Mouse (Mus musculus) gastrocnemius, postnatal 25 days (tissue): ENCODE data around the gene Ruvbl2. TPM values are rescaled to one million over a fixed set of nuclear protein-coding genes. Genes with fewer than 3 reads are reported as not detected.

Experiments used
- DNase-seq: peaks from one replicate; pipeline ENCODE4 v3.0.0; 2022
- total RNA-seq, 2 experiments: library from RNA; stranded (reverse); gene quantifications; 1 replicate in 1 of 2; 2 replicates in 1 of 2; pipeline ENCODE4 v1.2.3; 2021

Gene Ruvbl2
- total RNA-seq, 2 experiments from 2014 or later: 23.3 to 23.8 TPM

DNA sequence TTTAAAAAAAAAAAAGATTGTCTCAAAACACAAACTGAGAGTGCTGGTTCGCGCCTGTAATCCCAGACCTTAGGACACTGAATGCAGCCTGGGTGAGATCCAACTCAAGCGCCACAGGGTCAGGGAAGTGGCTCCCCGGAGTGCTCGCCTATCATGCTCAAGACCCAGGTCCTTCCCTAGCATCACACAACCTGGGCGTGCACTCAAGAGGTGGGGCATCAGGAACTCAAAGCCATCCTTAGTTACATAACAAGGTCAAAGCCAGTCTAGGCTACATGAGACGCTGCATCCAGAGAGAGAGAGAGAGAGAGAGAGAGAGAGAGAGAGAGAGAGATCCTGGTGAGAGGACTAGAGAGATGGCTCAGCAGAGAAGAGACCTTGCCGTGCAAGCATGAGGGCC lies 11.3 kb downstream of the Ruvbl2 start:
- peak; percentile 43 for DNase-seq

DNA sequence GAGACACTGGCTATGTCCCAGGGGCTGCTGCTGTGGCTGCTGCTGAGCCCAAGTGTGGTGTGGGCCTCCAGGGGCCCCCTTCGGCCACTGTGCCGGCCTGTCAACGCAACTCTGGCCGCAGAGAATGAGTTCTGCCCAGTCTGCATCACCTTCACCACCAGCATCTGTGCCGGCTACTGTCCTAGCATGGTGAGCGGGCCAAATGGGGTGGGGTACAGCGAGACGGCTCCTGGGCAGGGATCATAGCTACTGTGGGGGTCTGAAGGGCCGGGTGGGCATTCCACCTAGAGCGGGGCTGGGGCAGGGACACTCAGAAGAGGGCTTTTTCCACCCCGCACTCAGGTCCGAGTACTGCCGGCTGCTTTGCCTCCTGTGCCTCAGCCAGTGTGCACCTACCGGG lies 16.7 kb downstream of the Ruvbl2 start:
- no peak for DNase-seq

DNA sequence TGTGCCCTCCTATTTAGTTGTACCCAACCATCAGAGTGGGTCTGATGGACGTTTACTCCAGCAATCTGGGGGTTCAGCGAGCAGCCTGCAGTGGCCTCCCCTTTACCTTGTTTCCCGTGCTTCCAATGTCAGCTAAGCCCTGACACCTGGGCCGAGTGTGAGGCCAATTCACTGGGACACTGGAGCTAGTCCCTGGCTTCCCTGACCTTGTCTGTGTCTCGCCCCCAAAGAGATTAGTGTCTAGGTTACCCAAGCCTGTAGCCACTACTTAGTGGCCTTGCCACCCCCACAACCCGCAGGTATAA lies 17.3 kb downstream of the Ruvbl2 start, which contains the start of gene Lhb:
Gene Lhb (plus strand): TSS at position 206 of the 305 bp plus-strand sequence.
- DNase-seq: no peak

DNA sequence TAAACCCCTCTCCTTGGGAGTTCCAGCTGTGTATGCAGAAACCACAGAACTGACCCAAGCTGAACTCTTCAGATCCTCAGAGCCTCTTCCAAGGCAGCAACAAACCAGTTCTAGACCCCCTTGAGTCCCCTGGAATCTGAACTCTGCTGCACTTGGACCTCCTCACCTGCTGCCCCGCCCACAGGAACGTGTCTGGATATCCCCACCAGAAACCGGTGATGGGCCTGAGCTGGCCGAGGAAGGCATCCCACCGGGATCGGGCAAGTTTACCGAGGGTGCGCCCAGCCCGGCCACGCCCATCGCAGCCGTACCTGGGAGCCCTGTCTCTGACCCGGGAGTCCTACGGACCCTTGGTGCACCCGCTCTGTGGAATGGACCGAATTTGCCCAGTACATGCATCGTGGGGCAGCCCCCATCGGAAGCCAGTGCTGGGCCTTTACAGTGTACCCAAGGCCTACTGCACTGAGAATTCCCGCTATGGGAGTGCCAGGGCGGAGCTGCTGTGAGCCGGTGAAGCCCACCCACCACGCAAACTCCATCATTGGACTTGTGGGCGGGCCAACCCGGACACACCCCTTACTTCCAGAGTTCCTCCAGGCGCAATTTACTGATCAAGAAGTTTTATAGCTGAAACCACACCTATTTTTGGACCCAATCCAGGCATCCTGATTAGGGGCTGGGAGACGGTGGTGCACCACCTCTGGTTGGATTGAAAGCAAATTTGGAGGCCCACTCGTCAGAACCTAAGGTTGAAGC lies 17.9 kb downstream of the Ruvbl2 start:
- no peak for DNase-seq

- no peak for DNase-seq
These were observed 19.9 kb downstream of the Ruvbl2 start for GRCm38 (mm10) chr7:45417962-45418492.

DNA sequence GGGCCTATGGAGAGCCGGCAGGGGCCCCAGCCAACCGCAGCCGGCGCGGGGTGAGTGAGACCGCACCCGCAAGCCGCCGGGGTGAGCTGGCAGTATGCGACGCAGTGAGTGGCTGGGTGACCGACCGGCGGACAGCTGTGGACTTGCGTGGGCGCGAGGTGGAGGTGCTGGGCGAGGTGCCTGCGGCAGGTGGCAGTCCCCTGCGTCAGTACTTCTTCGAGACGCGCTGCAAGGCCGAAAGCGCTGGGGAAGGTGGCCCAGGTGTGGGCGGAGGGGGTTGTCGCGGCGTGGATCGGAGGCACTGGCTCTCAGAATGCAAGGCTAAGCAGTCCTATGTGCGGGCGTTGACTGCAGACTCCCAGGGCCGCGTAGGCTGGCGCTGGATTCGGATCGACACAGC lies 22.3 kb downstream of the Ruvbl2 start:
- DNase-seq: no peak

DNA sequence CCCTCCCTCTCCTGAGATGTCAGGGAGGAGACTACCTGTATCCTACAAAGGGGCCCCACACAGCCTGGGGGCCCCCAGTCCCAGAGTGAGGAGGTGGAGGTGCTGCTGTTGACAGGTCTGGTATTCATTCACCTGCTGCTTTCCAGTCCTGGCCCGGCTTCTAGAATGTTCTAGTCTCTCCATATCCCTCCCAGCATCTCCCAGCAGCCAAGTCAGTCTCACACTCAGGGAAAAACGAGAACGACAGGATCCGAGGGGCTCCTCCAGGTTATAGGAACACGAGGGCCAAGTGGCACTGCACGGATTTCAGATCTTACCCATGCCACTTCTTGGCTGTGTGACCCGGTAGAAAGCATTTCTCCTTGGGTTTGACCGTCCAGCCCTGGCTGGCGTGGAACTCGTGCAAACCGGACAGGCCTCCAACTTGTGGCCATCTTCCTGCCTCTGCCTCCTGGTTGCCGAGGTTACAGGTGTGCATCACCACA lies 23.1 kb downstream of the Ruvbl2 start:
- no peak for DNase-seq

DNA sequence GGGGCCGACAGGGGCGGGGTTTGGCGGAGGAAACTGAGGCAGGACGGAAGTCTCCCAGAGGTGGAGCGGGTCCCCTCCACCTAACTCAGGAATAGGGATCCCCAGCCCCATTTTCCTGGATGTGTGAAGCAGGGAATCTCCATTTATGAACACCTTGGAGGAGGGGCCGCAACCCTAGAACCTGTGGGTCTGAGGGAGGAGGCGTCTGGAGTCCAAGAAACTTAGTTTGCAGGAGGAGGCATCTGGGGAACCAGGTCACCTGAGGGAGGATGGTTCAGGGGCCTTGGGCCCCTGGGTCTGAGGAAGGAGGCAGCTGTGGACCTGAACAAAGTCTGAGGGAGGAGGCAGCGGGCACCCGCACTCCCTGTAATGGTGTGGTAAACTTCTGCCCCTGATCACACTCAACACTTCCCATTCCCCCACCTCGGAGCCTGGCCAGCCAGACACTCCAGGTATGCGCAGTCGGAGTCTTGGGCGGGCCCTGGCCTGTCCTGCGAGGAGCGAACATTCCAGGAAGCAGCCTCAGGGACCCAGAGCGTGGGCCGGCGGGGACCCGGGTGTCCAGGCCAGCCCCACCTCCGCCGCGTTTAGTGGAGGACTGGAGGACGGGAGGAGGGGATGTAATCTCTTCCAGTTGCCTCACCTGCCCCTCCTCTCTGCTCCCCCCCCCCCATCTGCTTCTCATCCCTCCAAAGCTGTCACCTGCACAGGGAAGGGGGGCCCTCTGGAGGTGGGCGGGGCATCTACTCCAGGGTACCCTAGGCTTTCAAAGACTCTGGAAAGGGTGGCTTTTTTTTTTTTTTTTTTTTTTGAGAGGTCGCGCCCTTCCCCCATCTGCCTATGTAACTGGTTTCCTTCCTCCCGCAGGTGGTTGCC lies 23.8 kb downstream of the Ruvbl2 start:
- no peak for DNase-seq

- DNase-seq: peak; percentile 64
These were observed 24.6 kb downstream of the Ruvbl2 start, which contains the start of gene Ntf5 for GRCm38 (mm10) chr7:45413113-45413863. Ntf5 (plus strand) TSS chr7:45413695.

DNA sequence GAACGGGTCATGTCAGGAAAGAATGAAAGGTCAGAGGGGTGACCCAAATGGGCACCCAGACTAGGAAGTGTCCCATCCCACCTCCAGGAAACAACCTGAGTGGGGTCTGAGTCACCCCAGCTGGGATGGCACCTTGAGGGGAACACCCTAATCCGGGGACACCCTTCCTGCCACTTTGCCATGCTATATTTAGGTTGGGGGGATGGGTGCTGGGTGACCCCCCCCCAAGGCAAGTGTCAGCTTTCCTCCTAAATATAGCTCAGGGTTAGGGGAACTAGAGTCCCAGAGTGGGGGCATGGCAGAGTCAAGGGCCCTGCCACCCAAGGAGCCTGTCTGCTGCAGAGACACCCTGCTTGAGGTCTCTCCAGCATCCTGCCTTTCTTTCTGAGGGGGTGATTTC lies 25.5 kb downstream of the Ruvbl2 start:
- DNase-seq: peak; percentile 78

GRCm38 (mm10) chr7:45409497-45410163 lies 28.3 kb downstream of the Ruvbl2 start:
- DNase-seq: no peak

GRCm38 (mm10) chr7:45408949-45409348 lies 28.9 kb downstream of the Ruvbl2 start:
- no peak for DNase-seq

- no peak for DNase-seq
These were observed 29.5 kb downstream of the Ruvbl2 start for GRCm38 (mm10) chr7:45408351-45408750.

GRCm38 (mm10) chr7:45407836-45408235 lies 30.1 kb downstream of the Ruvbl2 start:
- DNase-seq: no peak

DNA sequence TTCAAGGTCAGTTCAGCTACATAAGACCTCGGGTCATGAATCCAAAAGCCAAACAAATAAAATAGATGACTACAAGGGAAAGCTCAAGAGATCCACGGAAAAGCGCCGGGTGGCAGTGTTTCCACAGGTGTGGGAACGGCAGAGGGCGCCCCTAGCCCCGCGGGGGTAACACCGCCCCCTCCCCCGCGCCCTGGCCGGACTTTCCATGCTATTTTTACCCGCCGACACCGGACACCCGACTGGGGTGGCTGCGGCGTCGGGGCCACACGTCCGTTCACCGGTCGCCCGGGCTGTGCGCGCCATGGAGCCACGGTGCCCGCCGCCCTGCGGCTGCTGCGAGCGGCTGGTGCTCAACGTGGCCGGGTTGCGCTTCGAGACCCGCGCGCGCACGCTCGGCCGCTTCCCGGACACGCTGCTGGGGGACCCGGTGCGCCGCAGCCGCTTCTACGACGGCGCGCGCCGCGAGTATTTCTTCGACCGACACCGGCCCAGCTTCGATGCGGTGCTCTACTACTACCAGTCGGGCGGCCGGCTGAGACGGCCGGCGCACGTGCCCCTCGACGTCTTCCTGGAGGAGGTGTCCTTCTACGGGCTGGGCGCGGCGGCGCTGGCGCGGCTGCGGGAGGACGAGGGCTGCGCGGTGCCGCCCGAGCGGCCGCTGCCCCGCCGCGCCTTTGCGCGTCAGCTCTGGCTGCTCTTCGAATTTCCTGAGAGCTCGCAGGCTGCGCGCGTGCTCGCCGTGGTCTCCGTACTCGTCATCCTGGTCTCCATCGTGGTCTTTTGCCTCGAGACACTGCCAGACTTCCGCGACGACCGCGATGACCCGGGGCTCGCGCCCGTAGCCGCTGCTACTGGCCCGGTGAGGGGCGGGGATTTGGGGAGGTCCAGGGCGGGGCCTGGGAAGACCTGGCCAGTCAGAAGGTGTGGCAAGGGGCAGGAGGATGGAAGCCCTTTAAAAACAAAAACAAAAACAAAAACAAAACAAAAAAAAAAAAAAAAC lies 31.4 kb downstream of the Ruvbl2 start:
- peak; percentile 82 for DNase-seq

- peak; percentile 77 for DNase-seq
These were observed 32.5 kb downstream of the Ruvbl2 start, which contains the start of gene Kcna7 for GRCm38 (mm10) chr7:45405091-45406075. Kcna7 (plus strand) TSS chr7:45405653.

- no peak for DNase-seq
These were observed 34.2 kb downstream of the Ruvbl2 start for GRCm38 (mm10) chr7:45403532-45404261.

GRCm38 (mm10) chr7:45401521-45402085 lies 36.3 kb downstream of the Ruvbl2 start:
- no peak for DNase-seq
